Mouse (Mus musculus) G1E (cell line): ENCODE results near the gene Rnf216.

Source experiments
- CTCF ChIP-seq: IDR thresholded peaks from 2 replicates; pipeline ENCODE4 v1.5.1; 2012; ENCODE audit warnings: low read depth, low read length, inconsistent platforms, mixed read lengths
- TAL1 ChIP-seq: conservative IDR thresholded peaks from 2 replicates; pipeline ENCODE4 v1.6.1; 2012; ENCODE audit warnings: low read depth, low read length, inconsistent platforms, mixed read lengths

DNA sequence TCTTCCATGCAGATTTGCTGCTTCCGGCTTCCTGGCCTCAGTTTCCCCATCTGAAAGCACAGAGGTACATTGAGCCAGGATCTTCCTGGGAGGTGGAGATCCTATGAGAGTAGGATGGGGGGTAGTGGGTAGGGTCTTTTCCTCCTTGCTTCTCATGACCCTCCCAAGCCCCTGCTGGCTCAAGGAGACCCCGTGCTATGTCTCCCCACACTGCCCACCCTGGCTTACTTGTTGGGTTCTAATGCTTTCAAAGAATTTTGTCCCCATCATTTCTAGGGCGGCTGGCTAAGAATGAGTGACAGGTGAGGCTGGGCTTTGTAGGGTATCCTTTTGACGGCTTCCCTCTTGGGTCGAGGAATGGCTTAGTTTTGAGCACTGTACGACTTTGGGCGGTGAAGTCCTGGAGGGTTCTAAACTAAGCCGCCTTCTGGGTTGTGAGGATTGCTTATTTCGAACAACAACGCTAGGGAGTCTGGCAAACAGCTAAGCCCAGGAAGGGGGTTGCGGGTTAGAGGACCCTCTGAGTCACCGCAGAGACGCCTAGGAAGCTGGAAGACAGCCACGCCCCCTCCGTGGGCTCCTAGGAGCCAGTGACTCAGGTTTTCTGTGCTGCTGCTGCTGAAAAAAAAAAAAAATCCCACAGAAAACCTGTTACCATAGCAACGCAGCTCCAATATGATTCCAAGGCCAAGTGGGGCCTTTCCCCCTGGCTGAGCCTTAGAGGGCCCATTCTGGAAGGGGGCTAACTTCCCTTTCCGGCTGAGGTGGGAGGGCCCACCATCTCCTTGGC lies 148.9 kb downstream of the Rnf216 start:
- TF ChIP-seq TAL1 (no peak), CTCF (no peak)
